Mouse (Mus musculus): Measurements from ENCODE around the gene Kif17.

Gene Kif17

GRCm38 (mm10) chr4:138341393-138341792 lies 91.2 kb downstream of the Kif17 start:
- DNase-seq (ENCODE audit: low spot score in 2 of 2), result no peak

GRCm38 (mm10) chr4:138342048-138342447 lies 91.8 kb downstream of the Kif17 start:
- no peak for DNase-seq (ENCODE audit: low spot score in 2 of 2)

- DNase-seq (ENCODE audit: low spot score in 2 of 2), result peak in 1 of 2 experiments; percentile 30
These were observed 92.5 kb downstream of the Kif17 start for GRCm38 (mm10) chr4:138342778-138343177.

- no peak for DNase-seq (ENCODE audit: low spot score in 2 of 2)
These were observed 93.2 kb downstream of the Kif17 start for GRCm38 (mm10) chr4:138343341-138343837.

GRCm38 (mm10) chr4:138344891-138345545 lies 94.8 kb downstream of the Kif17 start:
- DNase-seq (ENCODE audit: low spot score in 2 of 2), result no peak

- DNase-seq (ENCODE audit: low spot score in 2 of 2), result no peak
These were observed 97.0 kb downstream of the Kif17 start for GRCm38 (mm10) chr4:138347280-138347679.

- no peak for DNase-seq (ENCODE audit: low spot score in 2 of 2)
These were observed 98.5 kb downstream of the Kif17 start for GRCm38 (mm10) chr4:138348716-138349115.
